ENCODE assay signal across 8 mouse cellular contexts in genomic region chr9:119981183-119982179, GRCm38 (mm10). TPM values are rescaled to one million over a fixed set of nuclear protein-coding genes. Genes with fewer than 3 reads are reported as not detected.
DNase-seq lines count a peak whose midpoint lies in the region; ATAC-seq and TF ChIP-seq lines count a peak whose summit lies in the region.

No protein-coding gene starts in this region.

- intact Hi-C loops in left cerebral cortex, postnatal 4 days (cut with DNase I): no loop called here

- H3K36me3 ChIP-seq in forebrain, embryonic 16.5 days (ENCODE audit: control insufficient read depth, insufficient read depth): no peaks in the 10 kb centered on the region
- no peaks in the 10 kb centered on the region for H3K36me3 ChIP-seq in hindbrain, embryonic 10.5 days

- peak overlapping the region; percentile 70; the same call in 1 of the 2 replicates for H3K27ac ChIP-seq in cerebellum, adult 2 months (ENCODE audit: insufficient read depth, low read length)
- peak overlapping the region; percentile 21 for H3K27ac ChIP-seq in forebrain, embryonic 16.5 days (ENCODE audit: low read length)
- peak overlapping the region; percentile 90 for H3K27ac ChIP-seq in hindbrain, embryonic 10.5 days

- H3K4me3 ChIP-seq in cerebellum, adult 2 months (replicated peaks; ENCODE audit: insufficient read depth, low read depth, low read length): peak overlapping the region; percentile 31
- peak overlapping the region; percentile 17 for H3K4me3 ChIP-seq in forebrain, embryonic 16.5 days (replicated peaks; ENCODE audit: low read length)
- peak overlapping the region; percentile 69 for H3K4me3 ChIP-seq in hindbrain, embryonic 10.5 days

- H3K9ac ChIP-seq in forebrain, embryonic 16.5 days (replicated peaks; ENCODE audit: low read depth, low read length): 0 out of 2 replicates have a peak overlapping the region, but pooled peaks have one; percentile 17

- DNase-seq in cerebellum, adult 2 months: peak; percentile 38 to 41
- DNase-seq in brain, adult 2 months (ENCODE audit: low read depth, low spot score): peak; percentile 77
- DNase-seq in hindbrain, embryonic 10.5 days (ENCODE audit: low spot score): peak; percentile 78
- DNase-seq in left cerebral cortex, postnatal 4 days: peak; percentile 49
- peak; percentile 70 to 71 for DNase-seq in spleen, adult 18-20 months

- TF ChIP-seq CTCF in cerebellum, adult 2 months (IDR thresholded peaks at IDR 0.05; ENCODE audit: borderline replicate concordance, insufficient read depth, low read depth, low read length): no peak

- ATAC-seq in cerebellum, adult (ENCODE audit: insufficient number of reproducible peaks, low FRiP score, low TSS enrichment): no peak
- ATAC-seq in forebrain, embryonic 16.5 days: 0 out of 2 replicates have a peak, but pooled peaks have one; percentile 13
- ATAC-seq in megakaryocyte-erythroid progenitor cell, adult 5-6 weeks (replicated peaks; ENCODE audit: low FRiP score, low TSS enrichment, poor library complexity, severe bottlenecking): peak; percentile 33; the same call in 1 of the 2 replicates

- TF ChIP-seq POLR2A in cerebellum, adult 2 months (IDR thresholded peaks at IDR 0.05; ENCODE audit: borderline replicate concordance, insufficient read depth, low read length): no peak

- no peaks in the 10 kb centered on the region for H3K9me3 ChIP-seq in forebrain, embryonic 16.5 days (ENCODE audit: control insufficient read depth, low read length)
- no peaks in the 10 kb centered on the region for H3K9me3 ChIP-seq in hindbrain, embryonic 10.5 days

- 38% methylated on average over 16 of the region's 16 CpGs for whole genome bisulfite sequencing in cerebellum, adult 2 months
- WGBS in forebrain, embryonic 16.5 days: 3% methylated on average over 16 of the region's 16 CpGs
- WGBS in hindbrain, embryonic 10.5 days: 0% methylated on average over 16 of the region's 16 CpGs

- no peaks in the 10 kb centered on the region for H3K27me3 ChIP-seq in cerebellum, adult 2 months (ENCODE audit: control insufficient read depth, insufficient read depth, low read length)
- peaks cover 2% of the 10 kb centered on the region for H3K27me3 ChIP-seq in forebrain, embryonic 16.5 days (replicated peaks; ENCODE audit: control insufficient read depth, insufficient read depth, low read length)
- H3K27me3 ChIP-seq in hindbrain, embryonic 10.5 days (ENCODE audit: insufficient read depth, poor library complexity, severe bottlenecking): peaks cover 22% of the 10 kb centered on the region

- H3K4me1 ChIP-seq in cerebellum, adult 2 months (ENCODE audit: control insufficient read depth, insufficient read depth, low read length): peaks cover 55% of the 10 kb centered on the region
- peaks cover 55% of the 10 kb centered on the region for H3K4me1 ChIP-seq in forebrain, embryonic 16.5 days (replicated peaks; ENCODE audit: control insufficient read depth, insufficient read depth, low read length)
- peaks cover 87% of the 10 kb centered on the region for H3K4me1 ChIP-seq in hindbrain, embryonic 10.5 days (replicated peaks)

- peak overlapping the region; percentile 94 for H3K4me2 ChIP-seq in forebrain, embryonic 16.5 days (ENCODE audit: low read length)

RNA-seq across cellular contexts. Expression of gene Csrnp1, which starts 3.0 kb away (rescaled TPM):
- 11.1 and 12.6 TPM in 2 replicates for polyA plus RNA-seq in cerebellum, adult 2 months (2012; rRNA removed)
- polyA plus RNA-seq in forebrain, embryonic 16.5 days (2015; fragmentation: Nextera tagmentation; extraction: Ambion mirVana): 2.0 and 2.5 TPM in 2 replicates
- polyA plus RNA-seq in hindbrain, embryonic 10.5 days (2016; fragmentation: Nextera tagmentation; extraction: Ambion mirVana): 3.5 and 4.6 TPM in 2 replicates
- total RNA-seq in left cerebral cortex, postnatal 4 days (2021): 1 to 10 TPM; 2.9 to 3.7 TPM
- 1.6 and 3.1 TPM in 2 replicates for total RNA-seq in megakaryocyte-erythroid progenitor cell, adult 5-6 weeks (2014; fragmentation: Nextera tagmentation)
- 8.0 and 15.6 TPM in 2 replicates for total RNA-seq in megakaryocyte-erythroid progenitor cell, adult 5-6 weeks (2017)

RNA-seq across cellular contexts. Expression of gene Xirp1, which starts 41.9 kb away (rescaled TPM):
- 0.03 and 0.05 TPM in 2 replicates for polyA plus RNA-seq in cerebellum, adult 2 months (2012; rRNA removed)
- polyA plus RNA-seq in forebrain, embryonic 16.5 days (2015; fragmentation: Nextera tagmentation; extraction: Ambion mirVana): not detected in 2 replicates
- polyA plus RNA-seq in hindbrain, embryonic 10.5 days (2016; fragmentation: Nextera tagmentation; extraction: Ambion mirVana): 0.05 and 0.44 TPM in 2 replicates
- total RNA-seq in left cerebral cortex, postnatal 4 days (2021): under 1 TPM in 1 of 2 experiments, not detected in 1; 0.06 TPM
- total RNA-seq in megakaryocyte-erythroid progenitor cell, adult 5-6 weeks (2014; fragmentation: Nextera tagmentation): not detected in 2 replicates
- not detected in 2 replicates for total RNA-seq in megakaryocyte-erythroid progenitor cell, adult 5-6 weeks (2017)

RNA-seq across cellular contexts. Expression of gene Ttc21a, which starts 44.1 kb away (rescaled TPM):
- polyA plus RNA-seq in cerebellum, adult 2 months (2012; rRNA removed): 0.56 and 1.2 TPM in 2 replicates
- 0.37 and 0.76 TPM in 2 replicates for polyA plus RNA-seq in forebrain, embryonic 16.5 days (2015; fragmentation: Nextera tagmentation; extraction: Ambion mirVana)
- polyA plus RNA-seq in hindbrain, embryonic 10.5 days (2016; fragmentation: Nextera tagmentation; extraction: Ambion mirVana): 0.71 and 1.4 TPM in 2 replicates
- total RNA-seq in left cerebral cortex, postnatal 4 days (2021): 1 to 10 TPM; 1.4 to 1.5 TPM
- total RNA-seq in megakaryocyte-erythroid progenitor cell, adult 5-6 weeks (2014; fragmentation: Nextera tagmentation): not detected in 2 replicates
- total RNA-seq in megakaryocyte-erythroid progenitor cell, adult 5-6 weeks (2017): not detected in 2 replicates

RNA-seq across cellular contexts. Expression of gene Gorasp1, which starts 44.1 kb away (rescaled TPM):
- 22.1 and 23.6 TPM in 2 replicates for polyA plus RNA-seq in cerebellum, adult 2 months (2012; rRNA removed)
- 23.8 and 30.4 TPM in 2 replicates for polyA plus RNA-seq in forebrain, embryonic 16.5 days (2015; fragmentation: Nextera tagmentation; extraction: Ambion mirVana)
- 27.8 and 29.6 TPM in 2 replicates for polyA plus RNA-seq in hindbrain, embryonic 10.5 days (2016; fragmentation: Nextera tagmentation; extraction: Ambion mirVana)
- total RNA-seq in left cerebral cortex, postnatal 4 days (2021): 10 to 100 TPM; 20.2 to 22.8 TPM
- total RNA-seq in megakaryocyte-erythroid progenitor cell, adult 5-6 weeks (2014; fragmentation: Nextera tagmentation): 8.9 and 11.4 TPM in 2 replicates
- total RNA-seq in megakaryocyte-erythroid progenitor cell, adult 5-6 weeks (2017): 4.8 and 7.8 TPM in 2 replicates

Comparison
In these comparisons a context has a peak if more than half of its experiments do, and no peak if none do; other contexts are left out.
1. H3K27ac ChIP-seq: peak in every context shown above with its lines; median percentile 90 in hindbrain, embryonic 10.5 days; 70 in cerebellum, adult 2 months; 21 in forebrain, embryonic 16.5 days.
2. H3K4me3 ChIP-seq: peak in every context shown above with its lines; median percentile 69 in hindbrain, embryonic 10.5 days; 31 in cerebellum, adult 2 months; 17 in forebrain, embryonic 16.5 days.